ENCODE assay signal across 21 mouse cellular contexts in the genomic region with DNA sequence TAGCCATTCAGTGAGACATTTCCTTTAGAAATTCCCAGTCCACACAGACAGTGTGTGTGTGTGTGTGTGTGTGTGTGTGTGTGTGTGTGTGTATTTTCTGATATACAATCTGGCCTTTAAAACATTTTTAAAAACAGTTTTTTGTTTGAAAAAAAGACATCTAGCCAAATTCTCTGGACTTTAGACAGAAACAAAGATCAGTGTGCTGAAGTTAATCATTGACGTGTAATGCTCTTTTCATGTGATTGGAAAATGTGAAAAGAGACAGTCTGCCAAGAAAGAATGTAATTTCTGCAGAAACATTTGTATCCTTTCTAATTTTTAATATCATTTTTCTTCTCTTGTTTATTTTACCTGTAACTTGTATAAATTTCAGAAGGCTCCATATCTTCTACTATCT.
DNase-seq lines count a peak whose midpoint lies in the region; ATAC-seq and TF ChIP-seq lines count a peak whose summit lies in the region.
"Had no signal": no experiment of that assay in that cellular context is flagged by ENCODE, and none has a peak within 500 bp of the region (broad histone marks: within the 10 kb centered on the region; RNA-seq: fewer than 3 reads in every experiment).

No protein-coding gene starts in this region.

- no peaks in the 10 kb centered on the region for H3K36me3 ChIP-seq in intestine, embryonic 15.5 days
- H3K36me3 ChIP-seq in intestine, postnatal 0 days (ENCODE audit: control insufficient read depth, insufficient read depth), result no peaks in the 10 kb centered on the region
- H3K36me3 ChIP-seq in kidney, embryonic 14.5 days (ENCODE audit: control insufficient read depth, insufficient read depth, low read length), result no peaks in the 10 kb centered on the region
- H3K36me3 ChIP-seq in liver, postnatal 0 days (replicated peaks; ENCODE audit: insufficient read depth, low read length), result no peaks in the 10 kb centered on the region
- H3K36me3 ChIP-seq in liver, embryonic 11.5 days (ENCODE audit: control insufficient read depth, insufficient read depth, low read length), result no peaks in the 10 kb centered on the region
- H3K36me3 ChIP-seq: forebrain, embryonic 10.5 days; heart, embryonic 10.5 days; hindbrain, embryonic 12.5 days; hindbrain, embryonic 15.5 days had no signal

- no peak overlapping the region for H3K4me2 ChIP-seq in intestine, embryonic 15.5 days (replicated peaks)
- no peak overlapping the region for H3K4me2 ChIP-seq in intestine, postnatal 0 days (replicated peaks; ENCODE audit: low read depth)
- no peak overlapping the region for H3K4me2 ChIP-seq in kidney, embryonic 14.5 days (replicated peaks; ENCODE audit: low read depth, low read length)
- H3K4me2 ChIP-seq in liver, postnatal 0 days (ENCODE audit: low read depth, low read length), result no peak overlapping the region
- H3K4me2 ChIP-seq in liver, embryonic 11.5 days, result no peak overlapping the region
- H3K4me2 ChIP-seq: forebrain, embryonic 13.5 days; hindbrain, embryonic 12.5 days; hindbrain, embryonic 15.5 days had no signal

- no peaks in the 10 kb centered on the region for H3K9me3 ChIP-seq in intestine, embryonic 15.5 days
- H3K9me3 ChIP-seq in intestine, postnatal 0 days (ENCODE audit: control insufficient read depth), result no peaks in the 10 kb centered on the region
- no peaks in the 10 kb centered on the region for H3K9me3 ChIP-seq in kidney, embryonic 14.5 days (ENCODE audit: control insufficient read depth, low read length)
- H3K9me3 ChIP-seq in liver, postnatal 0 days (ENCODE audit: low read length), result no peaks in the 10 kb centered on the region
- no peaks in the 10 kb centered on the region for H3K9me3 ChIP-seq in liver, embryonic 11.5 days (ENCODE audit: control insufficient read depth, low read length)
- H3K9me3 ChIP-seq: forebrain, embryonic 10.5 days; forebrain, embryonic 13.5 days; heart, embryonic 10.5 days; hindbrain, embryonic 12.5 days; hindbrain, embryonic 15.5 days had no signal

- DNase-seq in kidney, postnatal 14 days, result peak; percentile 10
- no peak for DNase-seq in liver, postnatal 0 days
- no peak for DNase-seq in liver, embryonic 11.5 days (ENCODE audit: low spot score)
- DNase-seq: adrenal gland, adult 8-10 months; adrenal gland, postnatal 25 days; cerebellum, adult 18-20 months; cerebellum, adult 9-10 months; cerebellum, postnatal 14 days; gastrocnemius, postnatal 10 days; gastrocnemius, postnatal 36 days; heart, adult 2 months had no signal

- no peak overlapping the region for H3K4me3 ChIP-seq in intestine, embryonic 15.5 days (replicated peaks)
- no peak overlapping the region for H3K4me3 ChIP-seq in intestine, postnatal 0 days (ENCODE audit: low read depth, low read length)
- H3K4me3 ChIP-seq in kidney, embryonic 14.5 days (ENCODE audit: low read length), result no peak overlapping the region
- no peak overlapping the region for H3K4me3 ChIP-seq in liver, postnatal 0 days (ENCODE audit: low read depth, low read length)
- no peak overlapping the region for H3K4me3 ChIP-seq in liver, embryonic 11.5 days (ENCODE audit: low read depth, low read length)
- H3K4me3 ChIP-seq: forebrain, embryonic 10.5 days; forebrain, embryonic 13.5 days; heart, adult 2 months; heart, embryonic 10.5 days; hindbrain, embryonic 12.5 days; hindbrain, embryonic 15.5 days had no signal

- TF ChIP-seq CTCF in intestine, postnatal 0 days (IDR thresholded peaks at IDR 0.05; ENCODE audit: low read depth), result no peak
- no peak for TF ChIP-seq CTCF in liver, postnatal 0 days (IDR thresholded peaks at IDR 0.05; ENCODE audit: low read depth)

- WGBS in intestine, embryonic 15.5 days, result 57% methylated on average over 1 of the region's 1 CpGs
- 29% methylated on average over 1 of the region's 1 CpGs for WGBS in intestine, postnatal 0 days
- 83% methylated on average over 1 of the region's 1 CpGs for WGBS in kidney, embryonic 14.5 days
- 59% methylated on average over 1 of the region's 1 CpGs for WGBS in liver, postnatal 0 days (ENCODE audit: insufficient replicate concordance)
- WGBS in liver, embryonic 11.5 days, result 67% methylated on average over 1 of the region's 1 CpGs

- H3K27me3 ChIP-seq in intestine, embryonic 15.5 days (replicated peaks), result no peaks in the 10 kb centered on the region
- H3K27me3 ChIP-seq in intestine, postnatal 0 days (replicated peaks; ENCODE audit: control insufficient read depth, insufficient read depth, low read length), result no peaks in the 10 kb centered on the region
- no peaks in the 10 kb centered on the region for H3K27me3 ChIP-seq in kidney, embryonic 14.5 days (ENCODE audit: control insufficient read depth, insufficient read depth, low read length)
- H3K27me3 ChIP-seq in liver, postnatal 0 days (ENCODE audit: insufficient read depth, low read length), result no peaks in the 10 kb centered on the region
- H3K27me3 ChIP-seq in liver, embryonic 11.5 days (replicated peaks; ENCODE audit: control insufficient read depth, insufficient read depth, low read length), result no peaks in the 10 kb centered on the region
- H3K27me3 ChIP-seq: forebrain, embryonic 13.5 days; hindbrain, embryonic 12.5 days; hindbrain, embryonic 15.5 days had no signal

- peak; percentile 58 for ATAC-seq in intestine, embryonic 15.5 days
- ATAC-seq in intestine, postnatal 0 days, result no peak
- no peak for ATAC-seq in kidney, embryonic 14.5 days (ENCODE audit: low FRiP score, low TSS enrichment)
- ATAC-seq in liver, postnatal 0 days, result peak; percentile 51; the same call in 1 of the 2 replicates
- ATAC-seq in liver, embryonic 11.5 days (replicated peaks; ENCODE audit: low FRiP score), result no peak
- ATAC-seq: activated CD4-positive, CD25-positive, alpha-beta regulatory T cell, adult 4 months; forebrain, embryonic 13.5 days; forebrain, embryonic 16.5 days had no signal

- H3K4me1 ChIP-seq in intestine, embryonic 15.5 days (replicated peaks), result no peaks in the 10 kb centered on the region
- H3K4me1 ChIP-seq in intestine, postnatal 0 days (replicated peaks; ENCODE audit: control insufficient read depth, insufficient read depth, low read length), result no peaks in the 10 kb centered on the region; the same call in 1 of the 2 replicates
- H3K4me1 ChIP-seq in kidney, embryonic 14.5 days (ENCODE audit: control insufficient read depth, insufficient read depth, low read length), result no peaks in the 10 kb centered on the region
- H3K4me1 ChIP-seq in liver, postnatal 0 days (ENCODE audit: insufficient read depth), result no peaks in the 10 kb centered on the region
- no peaks in the 10 kb centered on the region for H3K4me1 ChIP-seq in liver, embryonic 11.5 days (replicated peaks; ENCODE audit: control insufficient read depth, insufficient read depth, low read length)
- H3K4me1 ChIP-seq: forebrain, embryonic 10.5 days; forebrain, embryonic 13.5 days; heart, embryonic 10.5 days; hindbrain, embryonic 12.5 days; hindbrain, embryonic 15.5 days had no signal

- TF ChIP-seq EP300 in liver, postnatal 0 days (IDR thresholded peaks at IDR 0.05; ENCODE audit: low read depth), result peak; percentile 26; the same call in 1 of the 2 replicates

- no peak overlapping the region for H3K27ac ChIP-seq in intestine, embryonic 15.5 days
- H3K27ac ChIP-seq in intestine, postnatal 0 days (ENCODE audit: low read depth, low read length), result no peak overlapping the region
- H3K27ac ChIP-seq in kidney, embryonic 14.5 days (ENCODE audit: low read depth, low read length), result no peak overlapping the region
- H3K27ac ChIP-seq in liver, postnatal 0 days (ENCODE audit: low read depth), result peak overlapping the region; percentile 84
- no peak overlapping the region for H3K27ac ChIP-seq in liver, embryonic 11.5 days (ENCODE audit: low read depth, low read length)
- H3K27ac ChIP-seq: forebrain, embryonic 10.5 days; forebrain, embryonic 13.5 days; heart, adult 2 months; heart, embryonic 10.5 days; hindbrain, embryonic 12.5 days; hindbrain, embryonic 15.5 days had no signal

- H3K9ac ChIP-seq in intestine, embryonic 15.5 days, result no peak overlapping the region
- H3K9ac ChIP-seq in intestine, postnatal 0 days (ENCODE audit: low read depth, low read length), result no peak overlapping the region
- H3K9ac ChIP-seq in kidney, embryonic 14.5 days (ENCODE audit: low read depth, low read length), result no peak overlapping the region
- no peak overlapping the region for H3K9ac ChIP-seq in liver, postnatal 0 days (replicated peaks)
- no peak overlapping the region for H3K9ac ChIP-seq in liver, embryonic 11.5 days (ENCODE audit: low read depth, low read length)
- H3K9ac ChIP-seq: forebrain, embryonic 13.5 days; hindbrain, embryonic 12.5 days; hindbrain, embryonic 15.5 days had no signal

Comparison
In these comparisons a context has a peak if more than half of its experiments do, and no peak if none do; other contexts are left out.
1. ATAC-seq: peak in intestine, embryonic 15.5 days (single experiment) and liver, postnatal 0 days (single experiment); none in intestine, postnatal 0 days (single experiment), kidney, embryonic 14.5 days (single experiment) and liver, embryonic 11.5 days (single experiment).